Mouse (Mus musculus): ENCODE data around the gene Dcst1. TPM values are rescaled to one million over a fixed set of nuclear protein-coding genes. Genes with fewer than 3 reads are reported as not detected.
A peak's percentile ranks its signal among the peaks of the same experiment; 100 is the strongest.

Gene Dcst1
- total RNA-seq, 2 experiments from 2014 or later, result 0.23 TPM; not detected in 1

GRCm38 (mm10) chr3:89340465-89340864 is 24.6 kb downstream of the Dcst1 start:
- intact Hi-C loops (cut with DNase I), result loop anchor here (1.0 to 10.0 kb wide), 2 partner anchors 24 to 144 kb away; no protein-coding TSS in a partner anchor
- DNase-seq (ENCODE audit: low spot score in 2 of 2), result peak; percentile 69 to 82

GRCm38 (mm10) chr3:89339416-89339815 is 25.6 kb downstream of the Dcst1 start:
- DNase-seq (ENCODE audit: low spot score in 2 of 2), result peak; percentile 72 to 89
- intact Hi-C loops (cut with DNase I), result no loop called here

GRCm38 (mm10) chr3:89337721-89338578 is 27.1 kb downstream of the Dcst1 start, which contains the start of gene Efna4:
TSS of gene Efna4 (minus strand) at chr3:89338028.
- DNase-seq (ENCODE audit: low spot score in 2 of 2), result peak in 1 of 2 experiments; percentile 33
- intact Hi-C loops (cut with DNase I), result no loop called here

- DNase-seq (ENCODE audit: low spot score in 2 of 2), result no peak
- intact Hi-C loops (cut with DNase I), result no loop called here
Observed at GRCm38 (mm10) chr3:89337062-89337720, 27.9 kb downstream of the Dcst1 start.

GRCm38 (mm10) chr3:89336529-89336928 is 28.5 kb downstream of the Dcst1 start:
- DNase-seq (ENCODE audit: low spot score in 2 of 2), result no peak
- intact Hi-C loops (cut with DNase I), result no loop called here

GRCm38 (mm10) chr3:89333053-89333452 is 32.0 kb downstream of the Dcst1 start:
- intact Hi-C loops (cut with DNase I), result no loop called here
- no peak for DNase-seq (ENCODE audit: low spot score in 2 of 2)

GRCm38 (mm10) chr3:89332476-89332875 is 32.6 kb downstream of the Dcst1 start:
- DNase-seq (ENCODE audit: low spot score in 2 of 2), result no peak
- intact Hi-C loops (cut with DNase I), result no loop called here

GRCm38 (mm10) chr3:89332013-89332412 is 33.0 kb downstream of the Dcst1 start:
- intact Hi-C loops (cut with DNase I), result no loop called here
- DNase-seq (ENCODE audit: low spot score in 2 of 2), result no peak

GRCm38 (mm10) chr3:89331561-89331960 is 33.5 kb downstream of the Dcst1 start:
- DNase-seq (ENCODE audit: low spot score in 2 of 2), result no peak

GRCm38 (mm10) chr3:89330948-89331347 is 34.1 kb downstream of the Dcst1 start:
- DNase-seq (ENCODE audit: low spot score in 2 of 2), result no peak

More at GRCm38 (mm10) chr3:89331561-89331960, 33.5 kb downstream of the Dcst1 start:
- intact Hi-C loops (cut with DNase I), result no loop called here

GRCm38 (mm10) chr3:89330346-89330745 is 34.7 kb downstream of the Dcst1 start:
- DNase-seq (ENCODE audit: low spot score in 2 of 2), result no peak
- intact Hi-C loops (cut with DNase I), result no loop called here

More at GRCm38 (mm10) chr3:89330948-89331347, 34.1 kb downstream of the Dcst1 start:
- intact Hi-C loops (cut with DNase I), result no loop called here

GRCm38 (mm10) chr3:89328623-89329022 is 36.4 kb downstream of the Dcst1 start:
- DNase-seq (ENCODE audit: low spot score in 2 of 2), result no peak
- intact Hi-C loops (cut with DNase I), result no loop called here

- intact Hi-C loops (cut with DNase I), result no loop called here
Observed at GRCm38 (mm10) chr3:89327371-89327870, 37.6 kb downstream of the Dcst1 start.

GRCm38 (mm10) chr3:89325882-89326281 is 39.2 kb downstream of the Dcst1 start:
- intact Hi-C loops (cut with DNase I), result no loop called here
- DNase-seq (ENCODE audit: low spot score in 2 of 2), result no peak

More at GRCm38 (mm10) chr3:89327371-89327870, 37.6 kb downstream of the Dcst1 start:
- DNase-seq (ENCODE audit: low spot score in 2 of 2), result no peak

GRCm38 (mm10) chr3:89322514-89323165 is 42.4 kb downstream of the Dcst1 start, which contains the start of gene Efna3:
TSS of gene Efna3 (minus strand) at chr3:89322965.
- peak; percentile 90 to 93 for DNase-seq (ENCODE audit: low spot score in 2 of 2)

GRCm38 (mm10) chr3:89322131-89322500 is 42.9 kb downstream of the Dcst1 start:
- intact Hi-C loops (cut with DNase I), result no loop called here

More at GRCm38 (mm10) chr3:89322514-89323165, 42.4 kb downstream of the Dcst1 start, which contains the start of gene Efna3:
- intact Hi-C loops (cut with DNase I), result no loop called here

GRCm38 (mm10) chr3:89321183-89322130 is 43.6 kb downstream of the Dcst1 start:
- intact Hi-C loops (cut with DNase I), result no loop called here

More at GRCm38 (mm10) chr3:89322131-89322500, 42.9 kb downstream of the Dcst1 start:
- peak in 1 of 2 experiments; percentile 35 for DNase-seq (ENCODE audit: low spot score in 2 of 2)

GRCm38 (mm10) chr3:89320581-89321182 is 44.4 kb downstream of the Dcst1 start:
- DNase-seq (ENCODE audit: low spot score in 2 of 2), result peak; percentile 63 to 65
- intact Hi-C loops (cut with DNase I), result no loop called here

More at GRCm38 (mm10) chr3:89321183-89322130, 43.6 kb downstream of the Dcst1 start:
- peak; percentile 49 to 68 for DNase-seq (ENCODE audit: low spot score in 2 of 2)

Measured in left cerebral cortex, postnatal 14 days (tissue).